Comparison of ENCODE assay signal across 17 mouse cellular contexts in genomic region chr4:54651646-54652110, GRCm38 (mm10).
DNase-seq lines count a peak whose midpoint lies in the region; ATAC-seq and TF ChIP-seq lines count a peak whose summit lies in the region.
"Had no signal": no experiment of that assay in that cellular context is flagged by ENCODE, and none has a peak within 500 bp of the region (broad histone marks: within the 10 kb centered on the region; RNA-seq: fewer than 3 reads in every experiment).

No protein-coding gene starts in this region.

- no peaks in the 10 kb centered on the region for H3K36me3 ChIP-seq in hindbrain, embryonic 13.5 days
- no peaks in the 10 kb centered on the region for H3K36me3 ChIP-seq in midbrain, embryonic 14.5 days (ENCODE audit: control insufficient read depth, insufficient read depth, low read length)
- H3K36me3 ChIP-seq: intestine, embryonic 15.5 days; stomach, embryonic 15.5 days had no signal

- TF ChIP-seq CTCF in left cerebral cortex, adult 2 months (IDR thresholded peaks at IDR 0.05) = no peak

- no peaks in the 10 kb centered on the region for H3K27me3 ChIP-seq in hindbrain, embryonic 13.5 days
- no peaks in the 10 kb centered on the region for H3K27me3 ChIP-seq in midbrain, embryonic 14.5 days (ENCODE audit: control insufficient read depth, insufficient read depth, low read length)
- H3K27me3 ChIP-seq: intestine, embryonic 15.5 days; stomach, embryonic 15.5 days had no signal

- DNase-seq in retina, postnatal 1 day = peak; percentile 43
- DNase-seq in retina, embryonic 14.5 days (ENCODE audit: low spot score) = no peak
- DNase-seq in midbrain, embryonic 14.5 days = peak; percentile 46
- no peak for DNase-seq in cerebellum, postnatal 25 days
- no peak for DNase-seq in kidney, adult 11 months
- no peak for DNase-seq in left cerebral cortex, adult 2 months (ENCODE audit: extremely low spot score in 1 of 2, low spot score in 2 of 2)
- no peak for DNase-seq in spleen, adult 12 weeks (ENCODE audit: low spot score)
- DNase-seq: adrenal gland, adult 8-10 months; cerebellum, adult 9-11 months; kidney, postnatal 14 days; layer of hippocampus, adult 9-11 months; lung, postnatal 14 days; thymus, postnatal 36 days had no signal

- no peaks in the 10 kb centered on the region for H3K9me3 ChIP-seq in hindbrain, embryonic 13.5 days
- H3K9me3 ChIP-seq in midbrain, embryonic 14.5 days (ENCODE audit: control insufficient read depth, low read length) = no peaks in the 10 kb centered on the region
- H3K9me3 ChIP-seq: intestine, embryonic 15.5 days; stomach, embryonic 15.5 days had no signal

- peak overlapping the region; percentile 92 for H3K27ac ChIP-seq in hindbrain, embryonic 13.5 days
- peak overlapping the region; percentile 92 for H3K27ac ChIP-seq in midbrain, embryonic 14.5 days (replicated peaks; ENCODE audit: low read depth, low read length)
- no peak overlapping the region for H3K27ac ChIP-seq in left cerebral cortex, adult 2 months
- H3K27ac ChIP-seq: liver, embryonic 14.5 days; stomach, embryonic 15.5 days had no signal

- intact Hi-C loops in left cerebral cortex, adult 2 months (cut with DNase I) = no loop called here

- H3K9ac ChIP-seq in hindbrain, embryonic 13.5 days = 0 out of 2 replicates have a peak overlapping the region, but pooled peaks have one; percentile 59
- no peak overlapping the region for H3K9ac ChIP-seq in midbrain, embryonic 14.5 days (replicated peaks; ENCODE audit: low read length)
- H3K9ac ChIP-seq: intestine, embryonic 15.5 days; liver, embryonic 14.5 days; stomach, embryonic 15.5 days had no signal

- H3K4me2 ChIP-seq in hindbrain, embryonic 13.5 days = peak overlapping the region; percentile 32; the same call in 1 of the 2 replicates
- H3K4me2 ChIP-seq in midbrain, embryonic 14.5 days (ENCODE audit: low read length) = no peak overlapping the region
- H3K4me2 ChIP-seq: intestine, embryonic 15.5 days; stomach, embryonic 15.5 days had no signal

- peaks cover 30% of the 10 kb centered on the region for H3K4me1 ChIP-seq in hindbrain, embryonic 13.5 days (replicated peaks)
- peaks cover 25% of the 10 kb centered on the region for H3K4me1 ChIP-seq in midbrain, embryonic 14.5 days (ENCODE audit: control insufficient read depth, insufficient read depth, low read length)
- H3K4me1 ChIP-seq: intestine, embryonic 15.5 days; stomach, embryonic 15.5 days had no signal

- no peak for ATAC-seq in hindbrain, embryonic 13.5 days (ENCODE audit: low FRiP score)
- ATAC-seq in midbrain, embryonic 14.5 days (ENCODE audit: low FRiP score, low TSS enrichment) = 0 out of 2 replicates have a peak, but pooled peaks have one; percentile 3
- ATAC-seq: intestine, embryonic 15.5 days had no signal

- no peak overlapping the region for H3K4me3 ChIP-seq in hindbrain, embryonic 13.5 days
- no peak overlapping the region for H3K4me3 ChIP-seq in midbrain, embryonic 14.5 days (replicated peaks; ENCODE audit: low read depth, low read length)
- H3K4me3 ChIP-seq in left cerebral cortex, adult 2 months = no peak overlapping the region
- H3K4me3 ChIP-seq: intestine, embryonic 15.5 days; stomach, embryonic 15.5 days had no signal

Comparison
In these comparisons a context has a peak if more than half of its experiments do, and no peak if none do; other contexts are left out.
1. DNase-seq: peak in retina, postnatal 1 day (single experiment) and midbrain, embryonic 14.5 days (single experiment); none in retina, embryonic 14.5 days (single experiment), cerebellum, postnatal 25 days (0 of 2), kidney, adult 11 months (single experiment), left cerebral cortex, adult 2 months (0 of 2) and spleen, adult 12 weeks (single experiment).